Mouse (Mus musculus) subcutaneous adipose tissue, adult 2 months (tissue): ENCODE data around the gene Znhit1. TPM values are rescaled to one million over a fixed set of nuclear protein-coding genes. Genes with fewer than 3 reads are reported as not detected.

Experiments used
- polyA plus RNA-seq: library from polyadenylated mRNA; depleted of rRNA; stranded (reverse); fragments of >200 nt; gene quantifications from 2 replicates; pipeline ENCODE4 v1.2.3, GENCODE M21; 2012; ENCODE audit warnings: low replicate concordance; rRNA removed

Znhit1 gene
- 86.1 and 90.2 TPM in 2 replicates for polyA plus RNA-seq

DNA sequence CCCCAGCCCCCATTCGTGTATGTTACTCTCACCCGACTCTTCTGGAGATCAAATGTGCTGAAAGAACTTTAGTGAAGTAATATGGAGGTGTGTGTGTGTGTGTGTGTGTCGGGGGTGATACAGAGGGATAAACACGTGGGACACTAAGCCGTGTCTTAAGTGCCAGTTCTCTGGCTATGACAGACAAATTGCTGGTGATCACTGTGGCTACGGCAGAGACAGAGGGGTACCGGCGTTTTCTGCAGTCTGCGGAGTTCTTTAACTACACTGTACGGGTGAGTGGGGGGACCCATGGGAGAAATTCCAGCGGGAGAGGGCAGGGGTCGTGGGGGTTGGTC is at the start of gene Znhit1:
Gene Znhit1, minus strand, starts transcription at position 88 of the 338 bp plus-strand sequence.

GRCm38 (mm10) chr5:137026092-137026491 is 38.3 kb upstream of the Znhit1 start, which contains the start of gene Vgf:
TSS of gene Vgf (plus strand) at chr5:137026392.

DNA sequence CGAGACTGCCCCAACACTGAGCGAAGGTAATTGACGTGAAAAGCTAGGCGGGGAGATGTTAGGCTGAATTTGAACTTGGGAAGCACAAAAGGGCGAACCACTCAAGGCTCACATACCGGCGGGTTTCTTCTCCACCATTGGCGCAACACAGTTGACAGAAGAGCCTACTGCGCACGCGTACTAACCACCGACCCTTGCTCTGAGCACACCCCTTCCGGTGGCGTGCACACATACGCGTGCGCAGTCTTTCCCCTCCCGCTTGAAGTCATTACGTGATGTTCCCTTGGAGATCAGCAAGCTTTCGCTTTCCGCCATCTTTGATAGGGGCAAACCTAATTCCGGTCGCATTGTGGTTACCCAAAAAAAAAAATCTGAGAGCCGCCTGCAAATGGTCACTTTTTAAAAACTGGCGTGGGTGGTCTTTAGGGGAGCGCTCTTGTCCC is 1.1 kb downstream of the Znhit1 start, which contains the start of gene Plod3:
Gene Plod3, plus strand, starts transcription at position 325 of the 443 bp plus-strand sequence.

DNA sequence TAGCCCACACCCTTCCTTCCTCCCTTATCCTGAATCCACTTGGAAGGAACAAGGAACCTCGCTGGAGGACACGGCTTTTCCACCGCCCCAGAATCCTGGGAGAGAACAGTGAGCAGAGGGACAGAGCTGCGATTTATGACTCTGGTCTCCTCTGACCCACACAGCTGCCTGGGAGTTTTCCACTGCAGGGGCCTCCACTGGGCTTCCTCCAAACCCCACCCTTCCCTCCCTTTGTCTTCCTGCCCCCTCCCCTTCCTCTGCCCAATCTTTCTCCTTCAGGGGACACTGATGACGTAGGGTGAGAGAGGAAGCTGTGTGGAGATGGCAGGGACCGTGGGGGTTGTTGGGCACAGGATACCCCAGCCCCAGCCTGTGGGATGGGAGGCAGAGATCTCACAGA is 21.5 kb downstream of the Znhit1 start, which contains the start of gene Cldn15:
Gene Cldn15, plus strand, starts transcription at position 286 of the 400 bp plus-strand sequence.

DNA sequence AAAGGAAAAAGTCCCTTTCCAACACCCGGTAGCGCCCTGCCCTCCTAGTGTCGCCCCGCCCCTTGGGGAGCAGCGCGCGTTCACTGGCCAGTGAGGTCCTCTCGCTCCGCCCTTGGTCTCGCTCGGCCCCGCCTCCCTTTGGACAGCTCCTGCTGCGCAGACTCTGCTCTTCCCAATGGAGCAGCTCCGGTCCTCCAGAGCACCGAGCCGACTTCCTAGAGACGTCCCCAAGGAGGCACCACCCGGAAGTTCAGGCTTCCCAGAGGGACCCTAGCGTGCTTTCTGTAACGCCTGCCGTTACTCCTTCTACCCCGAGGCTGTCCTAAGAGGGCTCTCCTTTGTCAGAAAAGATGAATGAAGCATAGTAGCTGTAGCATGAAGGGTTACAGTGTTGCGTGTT is 34.8 kb downstream of the Znhit1 start, which contains the start of gene Fis1:
Gene Fis1, plus strand, starts transcription at position 261 of the 400 bp plus-strand sequence.

Other genes with a start within 250 kb of the Znhit1 start
- gene Col26a1, start 104.8 kb downstream of the Znhit1 start, polyA plus RNA-seq: 0.11 and 15.6 TPM in 2 replicates
- gene Ift22, start 79.9 kb downstream of the Znhit1 start, polyA plus RNA-seq: 15.5 and 16.2 TPM in 2 replicates
- 179 and 203 TPM in 2 replicates for gene Fis1, start 34.7 kb downstream of the Znhit1 start, polyA plus RNA-seq
- gene Cldn15, start 21.4 kb downstream of the Znhit1 start, polyA plus RNA-seq: 45.3 and 109 TPM in 2 replicates
- gene Plod3, start 1.0 kb downstream of the Znhit1 start, polyA plus RNA-seq: 127 and 187 TPM in 2 replicates
- not detected in 2 replicates for gene Vgf, start 38.4 kb upstream of the Znhit1 start, polyA plus RNA-seq
- gene Ap1s1, start 58.1 kb upstream of the Znhit1 start, polyA plus RNA-seq: 81.8 and 101 TPM in 2 replicates
- gene Serpine1, start 84.2 kb upstream of the Znhit1 start, polyA plus RNA-seq: 7.5 and 24.0 TPM in 2 replicates
- gene Trim56, start 128.2 kb upstream of the Znhit1 start, polyA plus RNA-seq: 11.1 and 20.5 TPM in 2 replicates
- 0.19 TPM in 1 of 2 replicates, not detected in the other for gene Muc3, start 161.3 kb upstream of the Znhit1 start, polyA plus RNA-seq
- 0.91 and 2.0 TPM in 2 replicates for gene Muc3a, start 224.4 kb upstream of the Znhit1 start, polyA plus RNA-seq